Mouse (Mus musculus) C2C12 (cell line): Measurements from ENCODE around the gene Mettl17.

Source experiments
- CEBPB ChIP-seq: IDR thresholded peaks from one replicate; pipeline ENCODE4 v1.6.1; 2011; ENCODE audit warnings: low read depth, mild to moderate bottlenecking, control low read depth, moderate library complexity
- CTCF ChIP-seq: IDR thresholded peaks from one replicate; pipeline ENCODE4 v1.5.1; 2011; ENCODE audit not compliant: control insufficient read depth, insufficient read depth, insufficient read length
- FOSL1 ChIP-seq: IDR thresholded peaks from one replicate; pipeline ENCODE4 v1.8.0; 2011; ENCODE audit warnings: mild to moderate bottlenecking, low read length; ENCODE audit not compliant: poor library complexity, insufficient read depth, severe bottlenecking
- MAX ChIP-seq: IDR thresholded peaks from one replicate; pipeline ENCODE4 v1.6.1; 2011; ENCODE audit warnings: mild to moderate bottlenecking, control low read depth
- MYOD1 ChIP-seq: IDR thresholded peaks from one replicate; pipeline ENCODE4 v1.6.1; 2011; ENCODE audit warnings: low read depth; ENCODE audit not compliant: control insufficient read depth, insufficient read length
- MYOG ChIP-seq: IDR thresholded peaks from one replicate; pipeline ENCODE4 v1.6.1; 2011; ENCODE audit not compliant: control insufficient read depth, insufficient read length; ENCODE audit errors: extremely low read depth
- USF1 ChIP-seq: IDR thresholded peaks from one replicate; pipeline ENCODE4 v1.6.1; 2011; ENCODE audit warnings: low read depth, mild to moderate bottlenecking, control low read depth, moderate library complexity

DNA sequence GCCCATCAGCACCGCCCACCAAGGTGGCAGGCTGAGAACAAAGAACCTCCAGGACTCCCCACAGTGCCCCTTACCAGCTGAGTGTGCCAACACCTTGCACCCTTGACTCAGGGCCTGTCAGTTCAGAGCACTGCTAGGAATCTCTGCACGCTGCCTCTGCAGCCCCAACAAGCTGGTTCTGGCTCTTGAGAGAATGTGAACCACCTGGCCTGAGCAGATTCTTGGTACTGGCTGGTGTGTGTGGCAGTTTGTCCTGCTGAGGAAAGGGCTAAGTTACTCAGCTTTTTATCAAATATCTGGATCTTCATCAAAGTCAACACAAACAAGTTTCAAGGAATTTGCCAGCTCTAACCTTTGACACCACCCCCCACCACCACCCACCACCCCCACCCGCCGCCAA lies 38.9 kb downstream of the Mettl17 start:
- TF ChIP-seq CTCF (no peak), FOSL1 (no peak), MYOG (no peak), USF1 (no peak), MYOD1 (no peak), MAX (no peak), CEBPB (no peak)
